Comparison of ENCODE assay signal across 11 mouse cellular contexts in the genomic region with DNA sequence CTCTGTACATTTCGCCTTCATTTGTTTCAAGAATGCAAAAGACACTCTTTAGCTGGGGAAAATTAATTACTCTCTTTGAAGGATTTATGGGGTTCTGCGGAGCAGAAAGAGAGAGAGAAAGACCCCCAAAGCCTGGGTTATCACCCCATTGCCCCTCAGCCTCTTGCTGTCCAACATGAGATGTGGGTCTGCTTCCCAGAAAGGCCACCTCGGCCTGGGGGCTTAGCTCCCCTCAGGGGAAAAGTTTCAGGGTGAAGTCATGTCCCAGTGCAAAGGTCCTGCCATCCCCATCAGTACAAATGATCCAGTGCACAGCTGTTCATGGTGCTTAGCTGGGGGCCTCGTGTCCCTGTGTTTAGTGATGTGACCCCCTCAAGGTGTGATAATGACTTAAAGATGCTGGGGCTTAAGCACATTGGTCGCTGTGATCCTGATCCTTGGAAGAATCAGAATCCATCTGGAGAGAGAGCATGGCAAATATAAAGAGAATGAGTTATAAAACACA.
DNase-seq lines count a peak whose midpoint lies in the region; ATAC-seq and TF ChIP-seq lines count a peak whose summit lies in the region.
"Had no signal": no experiment of that assay in that cellular context is flagged by ENCODE, and none has a peak within 500 bp of the region (broad histone marks: within the 10 kb centered on the region; RNA-seq: fewer than 3 reads in every experiment).

No protein-coding gene starts in this region.

- no peaks in the 10 kb centered on the region for H3K79me2 ChIP-seq in liver, adult 2 months (ENCODE audit: control insufficient read depth, insufficient read depth, low read length)

- no peaks in the 10 kb centered on the region for H3K27me3 ChIP-seq in forebrain, embryonic 16.5 days (replicated peaks; ENCODE audit: control insufficient read depth, insufficient read depth, low read length)
- no peaks in the 10 kb centered on the region for H3K27me3 ChIP-seq in forebrain, embryonic 15.5 days
- no peaks in the 10 kb centered on the region for H3K27me3 ChIP-seq in liver, adult 2 months (ENCODE audit: control insufficient read depth, insufficient read depth, low read length)
- H3K27me3 ChIP-seq in hindbrain, postnatal 0 days (ENCODE audit: insufficient read depth, low read length), result no peaks in the 10 kb centered on the region
- no peaks in the 10 kb centered on the region for H3K27me3 ChIP-seq in neural tube, embryonic 15.5 days (replicated peaks)
- H3K27me3 ChIP-seq in midbrain, embryonic 14.5 days (ENCODE audit: control insufficient read depth, insufficient read depth, low read length), result no peaks in the 10 kb centered on the region; the same call in 1 of the 2 replicates

- TF ChIP-seq POLR2A in liver, adult 2 months (IDR thresholded peaks at IDR 0.05; ENCODE audit: extremely low read depth, insufficient read depth, low read length), result no peak

- peaks cover 6% of the 10 kb centered on the region for H3K4me1 ChIP-seq in forebrain, embryonic 16.5 days (replicated peaks; ENCODE audit: control insufficient read depth, insufficient read depth, low read length)
- H3K4me1 ChIP-seq in forebrain, embryonic 15.5 days, result peaks cover 3% of the 10 kb centered on the region; the same call in 1 of the 2 replicates
- H3K4me1 ChIP-seq in liver, adult 2 months (ENCODE audit: control insufficient read depth, insufficient read depth, low read length), result peaks cover 4% of the 10 kb centered on the region
- H3K4me1 ChIP-seq in hindbrain, postnatal 0 days (ENCODE audit: insufficient read depth, low read length), result no peaks in the 10 kb centered on the region
- peaks cover 9% of the 10 kb centered on the region for H3K4me1 ChIP-seq in neural tube, embryonic 15.5 days
- peaks cover 10% of the 10 kb centered on the region for H3K4me1 ChIP-seq in midbrain, embryonic 14.5 days (ENCODE audit: control insufficient read depth, insufficient read depth, low read length)

- 68% methylated on average over 5 of the region's 5 CpGs for WGBS in forebrain, embryonic 16.5 days
- 62% methylated on average over 5 of the region's 5 CpGs for WGBS in forebrain, embryonic 15.5 days
- 63% methylated on average over 5 of the region's 5 CpGs for WGBS in liver, adult 2 months
- WGBS in hindbrain, postnatal 0 days, result 46% methylated on average over 5 of the region's 5 CpGs
- 47% methylated on average over 5 of the region's 5 CpGs for WGBS in neural tube, embryonic 15.5 days
- WGBS in midbrain, embryonic 14.5 days, result 80% methylated on average over 5 of the region's 5 CpGs

- DNase-seq in liver, adult 2 months (ENCODE audit: extremely low read depth, low read depth, low spot score), result no peak
- no peak for DNase-seq in liver
- no peak for DNase-seq in hindbrain, postnatal 0 days (ENCODE audit: low spot score)
- DNase-seq in midbrain, embryonic 14.5 days, result no peak
- DNase-seq in frontal cortex, postnatal 25 days (ENCODE audit: low spot score in 2 of 2), result no peak

- H3K9me3 ChIP-seq in forebrain, embryonic 16.5 days (ENCODE audit: control insufficient read depth, low read length), result no peaks in the 10 kb centered on the region
- no peaks in the 10 kb centered on the region for H3K9me3 ChIP-seq in forebrain, embryonic 15.5 days
- no peaks in the 10 kb centered on the region for H3K9me3 ChIP-seq in hindbrain, postnatal 0 days (ENCODE audit: low read length)
- no peaks in the 10 kb centered on the region for H3K9me3 ChIP-seq in neural tube, embryonic 15.5 days (replicated peaks)
- H3K9me3 ChIP-seq in midbrain, embryonic 14.5 days (ENCODE audit: control insufficient read depth, low read length), result no peaks in the 10 kb centered on the region

- H3K4me2 ChIP-seq in forebrain, embryonic 16.5 days (ENCODE audit: low read length), result no peak overlapping the region
- no peak overlapping the region for H3K4me2 ChIP-seq in forebrain, embryonic 15.5 days (replicated peaks)
- H3K4me2 ChIP-seq in hindbrain, postnatal 0 days (ENCODE audit: low read depth, low read length), result no peak overlapping the region
- H3K4me2 ChIP-seq in neural tube, embryonic 15.5 days, result no peak overlapping the region
- H3K4me2 ChIP-seq in midbrain, embryonic 14.5 days (ENCODE audit: low read length), result no peak overlapping the region

- H3K36me3 ChIP-seq in forebrain, embryonic 16.5 days (ENCODE audit: control insufficient read depth, insufficient read depth), result no peaks in the 10 kb centered on the region
- no peaks in the 10 kb centered on the region for H3K36me3 ChIP-seq in forebrain, embryonic 15.5 days
- no peaks in the 10 kb centered on the region for H3K36me3 ChIP-seq in liver, adult 2 months (ENCODE audit: control insufficient read depth, insufficient read depth, low read length)
- H3K36me3 ChIP-seq in hindbrain, postnatal 0 days (ENCODE audit: insufficient read depth, low read length), result no peaks in the 10 kb centered on the region
- no peaks in the 10 kb centered on the region for H3K36me3 ChIP-seq in neural tube, embryonic 15.5 days
- H3K36me3 ChIP-seq in midbrain, embryonic 14.5 days (ENCODE audit: control insufficient read depth, insufficient read depth, low read length), result no peaks in the 10 kb centered on the region

- TF ChIP-seq CTCF in liver, adult 2 months (IDR thresholded peaks at IDR 0.05; ENCODE audit: low read depth, low read length), result no peak
- TF ChIP-seq CTCF in hindbrain, postnatal 0 days (IDR thresholded peaks at IDR 0.05; ENCODE audit: low read depth), result no peak

- no peak overlapping the region for H3K9ac ChIP-seq in forebrain, embryonic 16.5 days (replicated peaks; ENCODE audit: low read depth, low read length)
- no peak overlapping the region for H3K9ac ChIP-seq in forebrain, embryonic 15.5 days (replicated peaks)
- no peak overlapping the region; the same call in 1 of the 2 replicates for H3K9ac ChIP-seq in liver, adult 2 months (ENCODE audit: low read depth, low read length)
- H3K9ac ChIP-seq in hindbrain, postnatal 0 days (replicated peaks; ENCODE audit: low read length), result no peak overlapping the region
- H3K9ac ChIP-seq in neural tube, embryonic 15.5 days (replicated peaks), result no peak overlapping the region
- H3K9ac ChIP-seq in midbrain, embryonic 14.5 days (replicated peaks; ENCODE audit: low read length), result no peak overlapping the region
- H3K9ac ChIP-seq: liver, embryonic 14.5 days had no signal

- peak overlapping the region; percentile 18; the same call in 1 of the 2 replicates for H3K27ac ChIP-seq in forebrain, embryonic 16.5 days (ENCODE audit: low read length)
- no peak overlapping the region for H3K27ac ChIP-seq in forebrain, embryonic 15.5 days (replicated peaks)
- peak overlapping the region; percentile 49; the same call in 1 of the 2 replicates for H3K27ac ChIP-seq in liver, adult 2 months (replicated peaks; ENCODE audit: insufficient read depth, low read depth, low read length)
- H3K27ac ChIP-seq in hindbrain, postnatal 0 days, result peak overlapping the region; percentile 71
- H3K27ac ChIP-seq in neural tube, embryonic 15.5 days (replicated peaks), result peak overlapping the region; percentile 70
- no peak overlapping the region for H3K27ac ChIP-seq in midbrain, embryonic 14.5 days (replicated peaks; ENCODE audit: low read depth, low read length)
- H3K27ac ChIP-seq: liver, embryonic 14.5 days had no signal

- no peak for ATAC-seq in forebrain, embryonic 16.5 days
- no peak for ATAC-seq in forebrain, embryonic 15.5 days (replicated peaks)
- ATAC-seq in hindbrain, postnatal 0 days, result peak; percentile 33
- no peak for ATAC-seq in neural tube, embryonic 15.5 days (ENCODE audit: low FRiP score)
- ATAC-seq in midbrain, embryonic 14.5 days (ENCODE audit: low FRiP score, low TSS enrichment), result no peak

- no peak overlapping the region for H3K4me3 ChIP-seq in forebrain, embryonic 16.5 days (replicated peaks; ENCODE audit: low read length)
- H3K4me3 ChIP-seq in forebrain, embryonic 15.5 days, result no peak overlapping the region
- H3K4me3 ChIP-seq in liver, adult 2 months (ENCODE audit: insufficient read depth, low read depth, low read length), result no peak overlapping the region
- no peak overlapping the region for H3K4me3 ChIP-seq in hindbrain, postnatal 0 days (ENCODE audit: low read length)
- no peak overlapping the region for H3K4me3 ChIP-seq in neural tube, embryonic 15.5 days (replicated peaks)
- H3K4me3 ChIP-seq in midbrain, embryonic 14.5 days (replicated peaks; ENCODE audit: low read depth, low read length), result no peak overlapping the region
- H3K4me3 ChIP-seq: erythroblast, embryonic 14.5 days; myocyte had no signal

Comparison
In these comparisons a context has a peak if more than half of its experiments do, and no peak if none do; other contexts are left out.
1. H3K27ac ChIP-seq: peak in forebrain, embryonic 16.5 days (single experiment), liver, adult 2 months (single experiment), hindbrain, postnatal 0 days (single experiment) and neural tube, embryonic 15.5 days (single experiment); none in forebrain, embryonic 15.5 days (single experiment) and midbrain, embryonic 14.5 days (single experiment).